Mouse (Mus musculus) intestine, embryonic 15.5 days (tissue): ENCODE measurements around the gene Hpse2. TPM values are rescaled to one million over a fixed set of nuclear protein-coding genes. Genes with fewer than 3 reads are reported as not detected.
A peak's percentile ranks its signal among the peaks of the same experiment; 100 is the strongest.

Experiments used
- ATAC-seq: fragments of 200-750 bp; cut with Nextera tagmentation; 2 replicates; pipeline ENCODE4 v1.8.0; 2017; ENCODE audit warnings: moderate TSS enrichment, moderate library complexity
- H3K27ac ChIP-seq: fragments of 300-500 bp; sonication (generic); 2 replicates; pipeline ENCODE4 v1.5.1; 2015; ENCODE audit warnings: mild to moderate bottlenecking, inconsistent platforms
- H3K27me3 ChIP-seq: fragments of 300-500 bp; sonication (generic); replicated peaks from 2 replicates; pipeline ENCODE4 v1.6.1; 2015; ENCODE audit warnings: inconsistent platforms
- H3K36me3 ChIP-seq: fragments of 300-500 bp; sonication (generic); 2 replicates; pipeline ENCODE4 v1.6.1; 2015; ENCODE audit warnings: inconsistent platforms
- H3K4me1 ChIP-seq: fragments of 300-500 bp; sonication (generic); replicated peaks from 2 replicates; pipeline ENCODE4 v1.6.1; 2015; ENCODE audit warnings: inconsistent platforms
- H3K4me2 ChIP-seq: fragments of 300-500 bp; sonication (generic); replicated peaks from 2 replicates; pipeline ENCODE4 v1.6.1; 2015; ENCODE audit warnings: mild to moderate bottlenecking, inconsistent platforms
- H3K4me3 ChIP-seq: fragments of 300-500 bp; sonication (generic); replicated peaks from 2 replicates; pipeline ENCODE4 v1.5.1; 2015; ENCODE audit warnings: inconsistent platforms
- H3K9ac ChIP-seq: fragments of 300-500 bp; sonication (generic); 2 replicates; pipeline ENCODE4 v1.6.1; 2015; ENCODE audit warnings: inconsistent platforms
- H3K9me3 ChIP-seq: fragments of 300-500 bp; sonication (generic); 2 replicates; pipeline ENCODE4 v1.6.1; 2016; ENCODE audit warnings: inconsistent platforms
- WGBS: fragments of 180-500 bp; shearing (Covaris S2); methylation state at CpG from one replicate; pipeline ENCODE4 v1.1.7; 2015; 5-methylcytosine and 5-hydroxymethylcytosine counted together
- polyA plus RNA-seq: library from polyadenylated mRNA; unstranded; fragments of >200 nt; fragmentation: Nextera tagmentation; extraction: Ambion mirVana; gene quantifications from 2 replicates; pipeline ENCODE4 v1.2.1, GENCODE M21; 2015

The Hpse2 gene
- polyA plus RNA-seq, 1 experiment from 2014 or later: 17.5 TPM

DNA sequence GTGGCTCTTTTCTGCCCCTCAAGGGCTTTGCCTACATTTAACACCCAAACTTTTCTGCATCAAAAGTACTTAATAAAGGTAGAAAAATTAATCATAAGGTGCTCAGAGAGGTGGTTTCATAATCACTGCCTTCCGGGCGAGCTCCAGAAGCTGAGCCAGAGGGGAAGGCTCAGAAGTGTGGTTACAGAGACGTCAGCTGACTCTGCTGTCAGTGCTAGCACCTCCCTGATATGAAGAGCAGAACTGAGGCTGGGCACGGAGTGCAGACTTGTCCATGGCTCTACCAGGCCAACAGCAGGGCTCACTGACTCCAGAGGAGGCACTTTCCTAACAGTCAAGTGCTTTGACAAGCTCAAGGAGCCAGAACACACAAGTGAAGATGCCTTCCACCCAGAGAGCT is 559.0 kb downstream of the Hpse2 start:
- Histone ChIP-seq H3K27me3 (no peaks in the 10 kb centered on the region), H3K4me3 (no peak overlapping the region), H3K9me3 (no peaks in the 10 kb centered on the region), H3K27ac (no peak overlapping the region), H3K4me1 (no peaks in the 10 kb centered on the region), H3K4me2 (no peak overlapping the region), H3K9ac (no peak overlapping the region), H3K36me3 (no peaks in the 10 kb centered on the region)
- 63% methylated on average over 4 of the region's 4 CpGs for WGBS
- no peak for ATAC-seq

DNA sequence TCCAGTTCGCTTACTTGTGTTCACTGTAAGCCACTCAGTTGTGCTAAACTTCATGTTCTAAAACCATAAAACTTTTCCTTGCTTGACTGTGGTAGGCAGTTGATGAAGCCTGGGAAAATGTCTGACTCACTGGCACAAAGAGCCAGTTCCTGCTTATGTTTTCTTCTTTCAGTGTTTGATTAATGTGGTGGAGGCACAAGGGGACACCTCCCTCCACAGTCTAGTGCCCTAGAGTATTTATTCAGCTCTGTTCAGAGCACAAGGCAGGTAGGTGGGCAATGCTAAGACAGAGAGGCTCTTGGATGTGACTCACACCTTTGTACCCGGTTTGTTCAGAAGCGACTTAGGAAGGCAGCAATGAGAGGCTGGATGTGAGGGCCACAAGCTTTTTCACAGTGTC is 560.3 kb downstream of the Hpse2 start:
- Histone ChIP-seq H3K4me1 (no peaks in the 10 kb centered on the region), H3K4me3 (no peak overlapping the region), H3K4me2 (no peak overlapping the region), H3K9ac (no peak overlapping the region), H3K36me3 (no peaks in the 10 kb centered on the region), H3K9me3 (no peaks in the 10 kb centered on the region), H3K27ac (no peak overlapping the region), H3K27me3 (no peaks in the 10 kb centered on the region)
- 77% methylated on average over 3 of the region's 3 CpGs for WGBS
- ATAC-seq: no peak

DNA sequence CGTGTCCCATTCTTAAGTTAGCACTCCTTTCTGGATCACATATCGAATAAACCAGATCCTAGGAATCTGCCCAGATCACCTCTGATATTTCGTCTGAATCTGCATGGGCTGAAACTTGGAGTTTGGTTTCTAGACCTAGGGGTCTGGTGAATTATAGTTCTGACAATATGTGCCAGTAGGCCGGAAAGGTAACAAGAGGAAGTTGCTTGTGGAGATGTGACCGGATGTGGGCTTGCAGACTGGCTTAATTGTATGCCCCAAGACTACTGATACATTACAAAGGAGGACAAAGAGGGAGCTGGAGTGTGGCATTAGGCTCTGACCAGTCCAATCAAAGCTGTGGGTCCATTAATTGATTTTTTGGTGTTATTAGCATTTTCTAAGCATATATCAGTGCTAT is 568.0 kb downstream of the Hpse2 start:
- no peaks in the 10 kb centered on the region for H3K4me1 ChIP-seq
- no peak for ATAC-seq
- H3K36me3 ChIP-seq: no peaks in the 10 kb centered on the region
- H3K9me3 ChIP-seq: no peaks in the 10 kb centered on the region
- H3K4me2 ChIP-seq: no peak overlapping the region
- H3K27ac ChIP-seq: no peak overlapping the region
- no peak overlapping the region for H3K4me3 ChIP-seq
- 89% methylated on average over 5 of the region's 5 CpGs for WGBS
- no peak overlapping the region for H3K9ac ChIP-seq
- no peaks in the 10 kb centered on the region for H3K27me3 ChIP-seq

DNA sequence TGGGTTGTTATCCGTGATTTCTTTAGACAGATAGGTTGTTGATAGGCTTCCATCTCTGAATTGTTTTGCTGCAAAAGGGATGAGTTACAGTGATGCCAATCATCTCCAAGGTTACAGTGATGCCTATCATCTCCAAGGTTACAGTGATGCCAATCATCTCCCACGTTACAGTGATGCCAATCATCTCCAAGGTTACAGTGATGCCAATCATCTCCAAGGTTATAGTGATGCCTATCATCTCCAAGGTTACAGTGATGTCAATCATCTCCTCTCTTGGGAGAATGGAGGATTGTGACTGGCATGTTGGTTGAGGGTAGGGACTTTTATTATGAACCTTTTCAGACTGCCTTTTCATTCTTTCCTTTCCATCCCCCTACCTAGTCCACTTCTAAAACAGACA is 570.4 kb downstream of the Hpse2 start:
- 91% methylated on average over 2 of the region's 2 CpGs for WGBS
- no peak overlapping the region for H3K27ac ChIP-seq
- ATAC-seq: no peak
- no peak overlapping the region for H3K9ac ChIP-seq
- no peaks in the 10 kb centered on the region for H3K9me3 ChIP-seq
- H3K27me3 ChIP-seq: no peaks in the 10 kb centered on the region
- no peak overlapping the region for H3K4me3 ChIP-seq
- H3K4me1 ChIP-seq: no peaks in the 10 kb centered on the region
- no peak overlapping the region for H3K4me2 ChIP-seq
- H3K36me3 ChIP-seq: no peaks in the 10 kb centered on the region

DNA sequence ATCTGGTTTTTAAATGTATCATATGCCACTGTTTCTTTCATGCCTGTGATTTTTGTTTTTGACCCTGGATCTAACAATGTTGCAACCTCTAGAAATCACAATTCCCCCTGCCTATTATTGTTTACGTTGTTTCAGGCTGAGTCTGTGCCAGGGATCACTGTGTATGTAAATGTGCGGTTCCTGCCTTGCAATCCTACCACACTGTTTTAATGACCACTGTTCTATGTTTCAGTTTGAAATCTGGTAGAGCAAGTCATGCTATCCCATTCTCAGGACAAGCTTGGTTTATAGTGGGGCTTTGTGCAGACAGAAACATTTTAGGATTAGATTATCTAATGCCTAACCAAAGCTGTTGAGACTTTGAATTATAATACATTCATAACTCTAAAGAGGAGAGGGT is 571.9 kb downstream of the Hpse2 start:
- Histone ChIP-seq H3K27ac (no peak overlapping the region), H3K4me1 (no peaks in the 10 kb centered on the region), H3K27me3 (no peaks in the 10 kb centered on the region), H3K36me3 (no peaks in the 10 kb centered on the region), H3K9me3 (no peaks in the 10 kb centered on the region), H3K9ac (no peak overlapping the region), H3K4me3 (no peak overlapping the region), H3K4me2 (no peak overlapping the region)
- no peak for ATAC-seq
- 87% methylated on average over 2 of the region's 2 CpGs for WGBS

DNA sequence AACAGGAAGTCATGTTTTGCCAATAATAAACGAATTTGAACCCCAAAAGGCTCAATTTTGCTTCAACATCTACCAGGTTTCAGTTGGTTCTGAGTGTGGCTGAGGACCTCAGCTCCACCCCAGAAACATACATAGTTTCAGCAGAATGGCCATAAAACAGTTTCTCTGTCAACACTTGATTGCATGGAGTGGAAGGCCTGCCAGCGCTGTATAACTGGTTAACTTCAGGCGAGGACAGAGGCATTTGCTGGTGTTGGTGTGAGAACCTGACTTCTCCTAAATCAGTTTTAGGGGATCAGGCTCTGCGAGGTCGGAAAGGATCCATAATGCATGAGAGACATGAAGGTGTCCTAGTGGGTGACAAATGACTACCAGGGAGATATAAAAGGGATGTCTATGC is 578.0 kb downstream of the Hpse2 start:
- H3K4me2 ChIP-seq: no peak overlapping the region
- no peaks in the 10 kb centered on the region for H3K4me1 ChIP-seq
- H3K9ac ChIP-seq: no peak overlapping the region
- no peaks in the 10 kb centered on the region for H3K9me3 ChIP-seq
- 61% methylated on average over 5 of the region's 5 CpGs for WGBS
- no peaks in the 10 kb centered on the region for H3K36me3 ChIP-seq
- no peak for ATAC-seq
- H3K4me3 ChIP-seq: no peak overlapping the region
- no peaks in the 10 kb centered on the region for H3K27me3 ChIP-seq
- no peak overlapping the region; the same call in 1 of the 2 replicates for H3K27ac ChIP-seq

DNA sequence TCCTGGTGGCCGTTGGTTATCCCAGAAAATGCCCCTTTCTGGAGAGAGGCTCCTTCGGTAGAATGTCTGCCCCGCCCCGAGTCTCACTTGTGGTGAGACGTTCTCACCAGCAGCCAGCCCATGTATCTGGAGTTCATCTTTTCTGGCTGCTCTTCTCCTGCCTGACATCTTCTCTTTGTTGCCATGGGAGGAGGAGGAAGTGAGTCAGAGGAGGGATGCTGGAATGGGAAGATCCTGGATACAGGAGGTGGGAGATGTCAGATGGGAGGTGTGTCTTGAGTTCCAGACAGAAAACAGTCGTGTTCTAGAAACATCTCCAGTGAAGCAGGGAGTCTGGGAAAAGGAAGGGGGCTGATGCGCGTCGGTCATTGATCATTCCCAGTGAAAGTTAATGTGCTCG is 578.7 kb downstream of the Hpse2 start:
- 60% methylated on average over 10 of the region's 10 CpGs for WGBS
- Histone ChIP-seq H3K36me3 (no peaks in the 10 kb centered on the region), H3K27me3 (no peaks in the 10 kb centered on the region), H3K4me2 (no peak overlapping the region), H3K9ac (no peak overlapping the region), H3K4me3 (no peak overlapping the region), H3K4me1 (no peaks in the 10 kb centered on the region), H3K9me3 (no peaks in the 10 kb centered on the region), H3K27ac (no peak overlapping the region)
- peak; percentile 49 for ATAC-seq

DNA sequence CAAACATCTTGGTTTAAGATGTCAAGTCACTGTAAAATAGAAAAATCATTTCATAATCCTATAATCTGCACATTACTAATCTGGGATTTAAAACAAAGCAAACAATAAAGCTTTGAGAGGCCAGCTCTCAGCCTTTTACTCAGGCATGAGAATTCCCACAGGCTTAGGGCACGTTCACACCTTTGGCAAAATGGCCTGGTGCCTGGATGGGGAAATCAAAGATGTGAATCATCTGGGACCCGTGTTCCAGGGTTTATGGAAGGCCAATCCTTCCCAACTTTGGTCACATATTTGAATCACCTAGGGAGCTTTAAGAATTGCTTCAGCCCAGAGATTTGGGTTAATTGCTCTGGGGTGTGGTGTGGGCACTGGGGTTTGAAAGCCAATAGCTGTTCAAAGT is 590.3 kb downstream of the Hpse2 start:
- Histone ChIP-seq H3K4me2 (no peak overlapping the region), H3K27me3 (no peaks in the 10 kb centered on the region), H3K9me3 (no peaks in the 10 kb centered on the region), H3K27ac (no peak overlapping the region), H3K9ac (no peak overlapping the region), H3K36me3 (no peaks in the 10 kb centered on the region), H3K4me1 (peaks cover 9% of the 10 kb centered on the region), H3K4me3 (no peak overlapping the region)
- ATAC-seq: no peak
- 64% methylated on average over 2 of the region's 2 CpGs for WGBS

DNA sequence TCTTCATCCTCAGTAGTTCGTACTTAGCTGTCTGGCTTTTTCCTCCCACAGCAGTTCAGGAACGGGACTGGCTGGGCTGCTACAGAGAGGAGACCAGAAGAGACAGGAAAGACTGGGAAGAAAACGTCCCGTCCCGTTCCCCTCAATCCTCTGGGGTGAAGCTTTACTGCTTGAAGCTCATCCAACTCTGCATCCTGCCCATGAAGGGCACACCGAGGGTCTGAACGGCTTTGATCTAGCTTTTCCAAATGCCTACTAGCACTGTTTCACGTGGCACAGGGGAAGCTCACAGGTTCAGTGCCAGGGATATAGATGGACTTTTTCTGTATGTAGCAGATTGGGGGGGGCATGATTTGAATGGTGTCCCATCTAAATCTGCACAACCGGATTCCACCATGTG is 592.4 kb downstream of the Hpse2 start:
- no peak for ATAC-seq
- 38% methylated on average over 9 of the region's 9 CpGs for whole genome bisulfite sequencing
- H3K9me3 ChIP-seq: no peaks in the 10 kb centered on the region

DNA sequence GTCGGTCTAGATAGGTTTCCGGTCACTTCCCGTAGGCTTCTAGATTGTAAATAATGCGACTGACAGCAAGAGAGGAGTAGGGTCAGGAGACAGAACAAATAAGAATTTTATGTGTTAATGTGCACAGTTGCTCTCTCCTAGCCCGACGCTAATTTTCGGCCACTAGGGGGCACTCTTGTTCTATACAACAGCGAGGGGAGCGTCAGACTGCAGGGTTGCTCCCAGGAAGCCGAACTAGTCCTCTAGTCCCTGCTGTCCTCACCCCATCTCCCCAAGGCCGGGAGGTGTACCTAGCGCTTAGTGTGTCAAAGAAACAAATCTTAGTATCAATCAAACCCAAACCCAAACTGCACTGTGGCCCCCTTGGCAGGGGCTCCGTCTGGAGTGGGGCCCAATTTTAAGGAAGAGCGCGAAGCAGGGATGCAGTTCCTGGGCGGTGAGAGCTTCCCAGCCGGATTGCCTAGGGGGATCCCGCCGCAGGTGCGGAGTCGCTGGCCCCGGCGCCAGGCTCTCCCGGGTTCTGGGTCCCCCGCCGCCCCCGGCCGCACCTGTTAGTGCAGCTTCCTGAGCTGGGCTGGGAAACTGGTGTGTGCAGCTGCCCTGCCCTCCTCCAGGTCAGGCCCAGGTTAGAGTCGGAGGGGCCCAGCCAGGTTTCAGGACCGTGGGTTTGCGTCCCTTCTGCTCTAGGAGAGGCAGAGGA is 593.1 kb downstream of the Hpse2 start:
- Histone ChIP-seq H3K27me3 (no peaks in the 10 kb centered on the region), H3K27ac (peak overlapping the region; percentile 51)
- WGBS: 3% methylated on average over 31 of the region's 31 CpGs

More for the DNA sequence above, 592.4 kb downstream of the Hpse2 start:
- peak overlapping the region; percentile 81 for H3K4me2 ChIP-seq
- no peak overlapping the region for H3K27ac ChIP-seq
- H3K36me3 ChIP-seq: no peaks in the 10 kb centered on the region
- H3K9ac ChIP-seq: peak overlapping the region; percentile 45; the same call in 1 of the 2 replicates
- H3K4me1 ChIP-seq: peaks cover 9% of the 10 kb centered on the region
- H3K4me3 ChIP-seq: no peak overlapping the region
- no peaks in the 10 kb centered on the region for H3K27me3 ChIP-seq

DNA sequence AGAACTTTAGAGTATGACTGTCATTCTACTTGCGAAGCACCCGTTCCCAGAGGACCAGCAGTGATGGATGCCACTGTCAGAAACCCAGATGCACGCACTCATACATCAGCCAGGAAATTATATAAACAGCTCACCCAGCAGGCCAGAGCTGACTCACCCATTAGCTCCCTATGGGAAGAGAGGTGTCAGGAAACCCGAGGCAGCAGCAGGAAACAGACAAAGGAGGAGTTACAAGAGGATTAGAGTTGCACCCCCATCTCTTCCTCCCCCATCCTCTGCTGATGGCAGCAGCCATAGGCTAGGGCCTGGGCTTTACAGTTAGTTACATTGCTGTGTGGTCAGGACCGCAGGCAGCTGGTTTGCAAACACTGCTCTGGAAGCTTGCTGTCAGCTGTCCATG is 599.8 kb downstream of the Hpse2 start:
- H3K4me3 ChIP-seq: no peak overlapping the region

More for the DNA sequence above, 593.1 kb downstream of the Hpse2 start:
- peak overlapping the region; percentile 45 for H3K9ac ChIP-seq
- H3K36me3 ChIP-seq: no peaks in the 10 kb centered on the region
- peak overlapping the region; percentile 81 for H3K4me2 ChIP-seq
- H3K4me3 ChIP-seq: peak overlapping the region; percentile 31
- peak; percentile 91 for ATAC-seq
- peaks cover 9% of the 10 kb centered on the region for H3K4me1 ChIP-seq
- no peaks in the 10 kb centered on the region for H3K9me3 ChIP-seq

DNA sequence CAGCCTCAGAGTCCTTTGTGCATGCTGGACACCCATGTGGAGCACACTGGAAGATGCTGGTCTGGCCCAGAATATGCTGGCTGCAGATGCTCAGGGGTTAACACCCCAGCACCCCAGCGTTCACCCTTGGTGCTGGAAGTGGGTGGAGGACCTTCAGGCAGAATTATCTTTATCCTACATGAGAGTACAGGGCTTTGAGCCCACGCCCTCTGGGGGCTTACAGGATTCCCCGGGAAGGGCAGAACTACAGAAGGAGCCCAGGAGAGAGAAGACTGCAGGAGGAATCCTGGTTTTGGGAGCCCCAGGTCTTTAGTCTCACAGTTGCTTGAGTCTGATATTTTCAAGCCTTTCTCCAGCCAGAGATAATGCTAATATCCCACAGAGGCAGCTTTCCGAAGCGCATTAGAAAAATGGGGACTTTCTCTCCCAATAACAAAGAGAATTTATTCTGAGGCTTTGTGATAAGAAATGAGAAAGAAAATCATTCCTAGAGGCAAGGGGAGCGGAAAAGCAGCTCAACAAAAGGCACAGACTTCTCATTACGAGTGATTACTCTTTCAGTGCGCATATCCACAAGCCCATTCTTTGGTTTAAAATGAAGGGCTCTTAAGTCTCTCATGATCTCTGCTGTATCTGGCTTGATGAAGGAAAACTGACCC is 602.5 kb downstream of the Hpse2 start:
- no peak overlapping the region for H3K4me3 ChIP-seq
- H3K9me3 ChIP-seq: no peaks in the 10 kb centered on the region
- 59% methylated on average over 8 of the region's 8 CpGs for WGBS
- H3K9ac ChIP-seq: no peak overlapping the region
- ATAC-seq: no peak
- no peak overlapping the region for H3K4me2 ChIP-seq
- H3K27me3 ChIP-seq: no peaks in the 10 kb centered on the region
- H3K4me1 ChIP-seq: peaks cover 6% of the 10 kb centered on the region; the same call in 1 of the 2 replicates
- no peak overlapping the region for H3K27ac ChIP-seq
- H3K36me3 ChIP-seq: no peaks in the 10 kb centered on the region

More for the DNA sequence above, 599.8 kb downstream of the Hpse2 start:
- H3K4me1 ChIP-seq: peaks cover 6% of the 10 kb centered on the region; the same call in 1 of the 2 replicates
- no peak overlapping the region for H3K9ac ChIP-seq
- no peaks in the 10 kb centered on the region for H3K9me3 ChIP-seq
- no peaks in the 10 kb centered on the region for H3K27me3 ChIP-seq
- peak; percentile 55; the same call in 1 of the 2 replicates for ATAC-seq
- H3K4me2 ChIP-seq: no peak overlapping the region
- H3K27ac ChIP-seq: no peak overlapping the region
- no peaks in the 10 kb centered on the region for H3K36me3 ChIP-seq
- WGBS: 30% methylated on average over 5 of the region's 5 CpGs

DNA sequence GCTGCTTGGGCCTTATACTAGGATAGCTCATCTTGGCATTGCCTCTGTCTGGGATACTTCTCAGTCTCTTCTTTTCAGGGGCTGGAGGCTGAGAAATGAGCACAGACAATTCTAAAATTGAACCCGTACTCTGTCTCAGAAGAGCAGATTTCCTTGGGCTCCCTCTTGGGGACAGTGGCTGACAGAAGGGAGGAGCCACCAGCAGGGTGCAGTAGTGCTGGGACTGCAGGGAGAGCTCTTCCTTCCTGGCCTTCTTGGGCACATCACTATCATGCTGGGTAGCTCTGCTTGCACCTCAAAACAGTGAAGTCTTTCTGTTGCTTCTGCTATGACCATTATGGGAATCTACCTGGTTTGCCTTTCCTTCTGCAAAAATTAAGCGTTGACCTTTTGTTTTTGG is 603.0 kb downstream of the Hpse2 start:
- H3K36me3 ChIP-seq: no peaks in the 10 kb centered on the region
- 30% methylated on average over 2 of the region's 2 CpGs for WGBS

More for the DNA sequence above, 603.0 kb downstream of the Hpse2 start:
- ATAC-seq: no peak
- Histone ChIP-seq H3K9me3 (no peaks in the 10 kb centered on the region), H3K9ac (no peak overlapping the region), H3K4me2 (no peak overlapping the region), H3K4me1 (peaks cover 7% of the 10 kb centered on the region; the same call in 1 of the 2 replicates), H3K27ac (no peak overlapping the region), H3K27me3 (no peaks in the 10 kb centered on the region), H3K4me3 (no peak overlapping the region)
